Mouse (Mus musculus): ENCODE measurements at regions not wholly inside any gene's neighbourhood (a gene's known extent, or its start where the extent isn't known, plus 50 kb on each side); places are given as distances from the start of the nearest gene placed in this dataset.
A peak's percentile ranks its signal among the peaks of the same experiment; 100 is the strongest.

- DNase-seq (ENCODE audit: low spot score in 2 of 2) = no peak
Measured at GRCm38 (mm10) chr5:148616426-148616825, 63.8 kb upstream of the Ubl3 start.

GRCm38 (mm10) chr5:148615706-148616366 lies 63.2 kb upstream of the Ubl3 start:
- no peak for DNase-seq (ENCODE audit: low spot score in 2 of 2)

GRCm38 (mm10) chr5:148615117-148615516 lies 62.5 kb upstream of the Ubl3 start:
- no peak for DNase-seq (ENCODE audit: low spot score in 2 of 2)

GRCm38 (mm10) chr5:148611323-148611722 lies 58.7 kb upstream of the Ubl3 start:
- no peak for DNase-seq (ENCODE audit: low spot score in 2 of 2)

- no peak for DNase-seq (ENCODE audit: low spot score in 2 of 2)
Measured at GRCm38 (mm10) chr5:148609506-148609880, 56.9 kb upstream of the Ubl3 start.

GRCm38 (mm10) chr5:148608857-148609505 lies 56.4 kb upstream of the Ubl3 start:
- no peak for DNase-seq (ENCODE audit: low spot score in 2 of 2)

- no peak for DNase-seq (ENCODE audit: low spot score in 2 of 2)
Measured at GRCm38 (mm10) chr5:148608178-148608577, 55.6 kb upstream of the Ubl3 start.

GRCm38 (mm10) chr5:148605730-148606129 lies 53.1 kb upstream of the Ubl3 start:
- peak in 1 of 2 experiments; percentile 19 for DNase-seq (ENCODE audit: low spot score in 2 of 2)

All from right cerebral cortex, postnatal 36 days (tissue).